Mouse (Mus musculus) A20 (cell line): ENCODE data around the gene Gm21992.
"Not testable (repeated sequence)": the region's sequence is repeated elsewhere in the genome, so short reads cannot be mapped to it uniquely, and the experiment has no call there.

ENCODE experiments used
- DNase-seq: peaks from one replicate; pipeline ENCODE4 v3.0.0-alpha.2; 2011; ENCODE audit warnings: low read depth, low spot score

Gm21992 gene

GRCm38 (mm10) chr19:4813015-4813414 lies 1.6 kb upstream of the Gm21992 start:
- peak; percentile 60 for DNase-seq

- DNase-seq: peak; percentile 65
Measured at GRCm38 (mm10) chr19:4812334-4812949, 1.0 kb upstream of the Gm21992 start.

GRCm38 (mm10) chr19:4811909-4812242 lies 464 bp upstream of the Gm21992 start:
- no peak for DNase-seq

GRCm38 (mm10) chr19:4810746-4811062 lies 708 bp downstream of the Gm21992 start:
- DNase-seq: no peak

GRCm38 (mm10) chr19:4810309-4810708 lies 1.1 kb downstream of the Gm21992 start:
- DNase-seq: peak; percentile 19

- no peak for DNase-seq
Measured at GRCm38 (mm10) chr19:4803283-4803682, 8.1 kb downstream of the Gm21992 start.

GRCm38 (mm10) chr19:4802691-4803091 lies 8.7 kb downstream of the Gm21992 start:
- DNase-seq: no peak

GRCm38 (mm10) chr19:4799083-4799482 lies 12.3 kb downstream of the Gm21992 start:
- no peak for DNase-seq

- DNase-seq: no peak
Measured at GRCm38 (mm10) chr19:4797846-4798245, 13.6 kb downstream of the Gm21992 start.

GRCm38 (mm10) chr19:4795929-4796328 lies 15.5 kb downstream of the Gm21992 start:
- DNase-seq: no peak

- DNase-seq: peak; percentile 99
Measured at GRCm38 (mm10) chr19:4793831-4794422, 17.5 kb downstream of the Gm21992 start, which contains the start of gene Rbm4. TSS of gene Rbm4 (minus strand) at chr19:4793901.

- no peak for DNase-seq
Measured at GRCm38 (mm10) chr19:4793281-4793830, 18.1 kb downstream of the Gm21992 start.

- no peak for DNase-seq
Measured at GRCm38 (mm10) chr19:4786313-4786712, 25.1 kb downstream of the Gm21992 start.

GRCm38 (mm10) chr19:4785206-4785605 lies 26.2 kb downstream of the Gm21992 start:
- no peak for DNase-seq

- DNase-seq: no peak
Measured at GRCm38 (mm10) chr19:4782891-4783290, 28.5 kb downstream of the Gm21992 start.

GRCm38 (mm10) chr19:4772785-4773184 lies 38.6 kb downstream of the Gm21992 start:
- DNase-seq: no peak

- no peak for DNase-seq
Measured at GRCm38 (mm10) chr19:4767507-4768148, 43.8 kb downstream of the Gm21992 start.

GRCm38 (mm10) chr19:4762876-4763275 lies 48.5 kb downstream of the Gm21992 start:
- DNase-seq: peak; percentile 35

- DNase-seq: not testable (repeated sequence)
Measured at GRCm38 (mm10) chr19:4760544-4760943, 50.9 kb downstream of the Gm21992 start.

GRCm38 (mm10) chr19:4756921-4757320 lies 54.5 kb downstream of the Gm21992 start:
- no peak for DNase-seq

GRCm38 (mm10) chr19:4756193-4756911 lies 55.1 kb downstream of the Gm21992 start, which contains the start of gene Rbm4b:
TSS of gene Rbm4b (plus strand) at chr19:4756497.
- peak; percentile 98 for DNase-seq

GRCm38 (mm10) chr19:4755565-4756192 lies 55.7 kb downstream of the Gm21992 start:
- peak; percentile 89 for DNase-seq
